Mouse (Mus musculus) spleen, adult 2 months (tissue): ENCODE results near the gene Agpat4.

Experiments used
- CTCF ChIP-seq: fragments of 200-500 bp; IDR thresholded peaks from 2 replicates; pipeline ENCODE4 v1.5.1; 2011; ENCODE audit warnings: mild to moderate bottlenecking, inconsistent platforms; ENCODE audit not compliant: insufficient read depth, insufficient read length, insufficient replicate concordance; ENCODE audit errors: extremely low read depth
- POLR2A ChIP-seq: fragments of 200-500 bp; IDR thresholded peaks from 2 replicates; pipeline ENCODE4 v1.6.1; 2011; ENCODE audit warnings: low read depth, low read length, inconsistent platforms

GRCm38 (mm10) chr17:12154260-12154659, 35.8 kb downstream of the Agpat4 start:
- TF ChIP-seq POLR2A (no peak), CTCF (no peak)
